Mouse (Mus musculus) CD4-positive, CD25-positive, alpha-beta regulatory T cell, adult 2 months (primary cell): ENCODE data around the gene Slc15a4.

Experiments used
- DNase-seq: peaks from one replicate; pipeline ENCODE4 v3.0.0-alpha.2; 2012; ENCODE audit warnings: low read depth, low spot score

Slc15a4 gene

DNA sequence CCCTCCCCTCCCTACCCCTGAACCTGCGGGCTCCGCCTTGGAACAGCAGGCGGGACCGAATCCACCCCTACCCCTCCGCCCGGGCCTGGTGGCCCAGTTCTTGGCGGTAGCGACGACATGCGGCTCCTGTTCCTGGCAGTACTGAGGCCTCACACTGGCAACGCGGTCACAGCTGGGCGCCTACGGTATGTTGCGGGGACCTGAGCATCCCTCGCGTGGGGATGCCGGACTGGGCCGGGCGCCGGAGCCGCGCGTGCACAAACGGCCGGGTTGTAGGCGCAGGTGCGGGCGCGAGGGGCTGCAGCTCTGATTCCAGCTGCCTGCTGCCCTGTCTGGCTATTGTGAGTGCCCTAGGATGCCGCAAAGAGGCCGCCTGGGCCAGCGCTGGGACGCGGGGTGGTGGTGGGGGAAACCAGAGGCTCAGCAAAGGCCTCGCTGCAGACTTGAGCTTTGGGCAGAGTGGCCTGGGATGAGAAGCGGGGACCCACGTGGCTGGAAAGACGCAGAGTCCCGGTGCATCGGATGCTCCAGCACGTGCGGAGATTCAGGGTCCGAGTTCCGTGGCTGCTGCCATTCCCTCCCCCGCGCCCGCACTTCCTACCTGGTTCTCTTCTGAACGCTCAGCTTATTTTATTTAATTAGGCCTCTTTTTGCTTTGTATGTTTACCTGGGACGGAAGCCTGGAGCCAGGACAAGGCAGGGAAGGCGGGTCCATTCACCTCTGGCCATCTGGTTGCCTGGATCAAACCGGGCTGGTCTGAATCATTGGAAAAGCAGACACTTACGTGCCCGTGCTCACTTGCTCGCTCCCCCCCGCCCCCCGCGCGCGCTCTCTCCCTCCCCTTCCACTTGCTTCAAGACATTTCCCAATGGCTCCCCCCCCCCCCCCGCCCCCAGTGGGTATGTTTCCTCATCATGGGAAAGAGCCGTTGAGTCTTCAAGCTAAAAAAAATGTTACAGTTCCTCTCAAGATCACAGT is at the start of gene Slc15a4, which contains the start of gene Glt1d1:
Gene Slc15a4, minus strand, starts transcription at position 731 of the 979 bp plus-strand sequence.
Gene Glt1d1, plus strand, starts transcription at position 96 of the 979 bp plus-strand sequence.
- DNase-seq, result no peak

GRCm38 (mm10) chr5:127678501-127678900 is 45.8 kb upstream of the Slc15a4 start:
- DNase-seq, result no peak

DNA sequence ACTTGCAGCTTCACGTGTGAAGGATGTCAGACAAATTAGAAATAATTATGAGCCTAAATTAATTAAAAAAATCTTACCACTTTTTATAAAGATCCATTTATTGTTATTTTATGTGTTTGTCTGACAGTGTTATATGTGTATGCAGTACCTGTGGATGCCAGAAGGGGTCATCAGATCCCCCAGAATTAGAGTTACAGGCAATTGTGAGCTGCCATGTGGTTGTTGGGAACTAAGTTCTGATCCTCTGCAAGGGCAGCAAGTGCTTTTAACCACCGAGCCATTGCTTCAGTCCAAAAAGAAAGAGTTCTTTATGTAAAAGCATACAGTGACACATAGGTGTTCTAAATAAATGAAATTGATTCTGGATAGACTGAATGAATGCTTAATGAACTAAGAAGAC is 44.9 kb upstream of the Slc15a4 start:
- no peak for DNase-seq

DNA sequence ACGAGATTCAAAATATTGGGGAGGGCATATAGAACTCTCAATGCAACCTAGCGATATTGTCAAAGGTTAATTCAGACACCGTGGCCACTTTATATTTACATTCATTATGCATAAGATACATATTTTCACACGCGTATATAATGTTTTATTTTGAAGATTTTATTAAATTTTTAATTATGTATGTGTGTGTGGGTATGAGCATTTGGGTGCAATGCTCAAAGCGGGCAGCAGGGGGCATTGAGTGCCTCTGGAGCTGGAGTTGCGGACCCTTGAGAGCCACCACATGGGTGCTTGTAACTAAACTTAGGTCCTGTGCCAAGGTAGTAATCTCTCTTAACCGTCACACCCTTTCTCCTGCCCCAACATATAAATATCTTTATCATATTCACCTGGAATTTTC is 41.2 kb upstream of the Slc15a4 start:
- no peak for DNase-seq

DNA sequence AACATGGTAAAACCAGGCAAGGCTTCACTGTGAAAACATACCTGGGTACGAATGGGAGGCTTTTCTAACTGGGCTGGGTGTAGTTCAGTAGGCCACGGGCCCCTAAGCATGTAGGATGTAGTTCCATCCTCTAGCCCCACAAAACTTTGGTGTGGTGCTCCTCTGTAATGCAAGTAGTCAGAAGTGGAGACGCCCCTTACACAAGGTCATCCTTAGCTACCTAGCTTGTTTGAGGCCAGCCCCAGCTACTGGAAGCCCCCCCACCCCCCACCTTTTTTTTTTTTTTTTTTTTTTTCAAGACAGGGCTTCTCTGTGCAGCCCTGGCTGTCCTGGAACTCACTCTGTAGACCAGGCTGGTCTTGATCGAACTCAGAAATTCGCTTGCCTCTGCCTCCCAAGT is 28.3 kb upstream of the Slc15a4 start:
- no peak for DNase-seq

- no peak for DNase-seq
Measured at GRCm38 (mm10) chr5:127660267-127660666, 27.6 kb upstream of the Slc15a4 start.

GRCm38 (mm10) chr5:127659312-127659711 is 26.6 kb upstream of the Slc15a4 start:
- DNase-seq, result no peak

DNA sequence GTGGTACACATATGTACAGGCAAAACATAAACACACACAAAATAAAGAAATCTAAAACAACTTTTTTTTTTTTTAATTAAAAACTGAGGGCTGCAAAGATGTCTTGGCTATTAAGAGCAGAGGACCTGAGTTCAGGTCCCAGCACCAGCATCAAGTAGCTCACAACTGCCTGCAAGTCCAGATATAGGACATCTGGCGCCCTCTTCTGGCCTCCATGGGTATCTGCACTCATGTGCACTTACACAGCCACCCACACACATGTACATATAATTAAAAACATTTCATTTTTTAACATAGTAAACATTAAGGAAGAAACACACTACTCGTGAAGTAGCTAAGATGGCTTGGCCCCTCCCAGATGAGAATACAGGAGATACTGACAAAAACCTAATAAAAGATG is 25.6 kb upstream of the Slc15a4 start:
- no peak for DNase-seq

GRCm38 (mm10) chr5:127649077-127649476 is 16.4 kb upstream of the Slc15a4 start:
- DNase-seq, result peak; percentile 5

- DNase-seq, result no peak
Measured at GRCm38 (mm10) chr5:127648046-127648445, 15.3 kb upstream of the Slc15a4 start.

DNA sequence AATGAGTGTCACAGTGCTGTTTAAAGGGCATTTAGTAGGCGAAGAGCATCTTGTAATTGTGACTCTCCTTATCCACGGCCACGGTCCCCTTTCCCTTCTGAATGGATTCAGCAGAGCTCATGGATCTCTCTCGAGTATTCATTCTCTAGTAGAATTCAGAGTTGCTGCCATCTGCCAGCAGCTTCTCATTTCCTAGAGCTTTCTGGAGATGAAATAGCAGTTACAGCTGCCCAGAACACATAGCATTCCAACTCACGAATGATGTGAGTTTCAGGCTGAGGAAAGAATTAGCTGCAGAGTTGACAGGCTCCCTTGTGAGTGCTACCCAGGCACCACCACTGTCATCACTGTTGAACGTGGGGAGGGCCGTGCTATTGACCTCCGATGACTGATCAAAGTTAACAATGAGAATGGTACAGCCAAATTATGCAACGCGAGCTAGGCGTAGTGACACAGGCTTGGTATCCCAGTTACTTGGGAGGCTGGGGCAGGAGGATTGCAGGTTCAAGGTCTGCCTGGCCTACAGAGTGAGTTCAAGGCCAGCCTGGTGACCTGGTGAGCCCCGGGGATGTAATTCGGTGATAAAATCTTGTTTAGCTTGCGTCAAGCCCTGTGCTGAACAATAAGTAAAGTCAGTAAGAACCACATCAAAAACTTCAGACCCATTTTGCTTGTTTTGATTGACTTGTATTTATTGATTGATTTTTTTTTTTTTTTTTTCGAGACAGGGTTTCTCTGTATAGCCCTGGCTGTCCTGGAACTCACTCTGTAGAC is 8.7 kb upstream of the Slc15a4 start:
- DNase-seq, result no peak

DNA sequence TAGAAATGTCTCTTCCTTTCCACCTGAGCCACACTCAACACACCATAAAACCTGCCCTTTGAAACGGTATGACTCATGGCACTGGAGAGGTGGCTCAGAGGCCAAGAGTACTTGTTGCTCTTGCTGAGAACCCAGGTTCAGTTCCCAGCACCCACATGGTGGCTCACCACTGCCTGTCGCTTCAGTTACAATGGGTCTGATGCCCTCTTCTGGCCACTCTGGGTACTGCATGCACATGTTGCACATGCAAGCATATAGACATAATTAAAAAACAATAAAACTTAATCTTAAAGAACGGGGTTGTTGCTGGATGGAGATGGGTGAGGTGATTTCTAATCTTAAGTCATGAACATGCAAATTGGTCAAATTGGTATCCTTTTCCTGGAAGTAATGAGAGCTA is 7.7 kb upstream of the Slc15a4 start:
- DNase-seq, result no peak

DNA sequence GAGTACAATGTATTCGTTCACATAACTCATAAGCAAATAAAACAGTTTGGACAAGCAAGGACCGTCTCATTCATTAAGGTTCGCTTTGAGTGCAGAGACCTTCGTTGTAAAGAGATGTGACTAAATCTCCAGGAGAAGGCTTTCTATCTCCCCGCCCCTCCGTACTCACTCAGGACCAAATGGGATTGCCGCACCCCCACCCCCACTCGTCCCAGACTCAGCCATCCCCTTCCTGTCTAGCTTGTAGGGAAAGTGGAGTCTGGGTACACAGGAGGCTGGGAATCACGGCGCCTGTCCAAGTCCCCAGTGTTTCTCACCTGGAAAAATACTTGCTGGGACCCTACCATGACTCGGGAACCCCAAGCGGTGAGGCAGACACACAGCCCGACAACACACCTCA is 6.9 kb upstream of the Slc15a4 start:
- DNase-seq, result no peak

GRCm38 (mm10) chr5:127639067-127639605 is 6.4 kb upstream of the Slc15a4 start:
- DNase-seq, result no peak

GRCm38 (mm10) chr5:127638177-127638576 is 5.5 kb upstream of the Slc15a4 start:
- DNase-seq, result no peak

DNA sequence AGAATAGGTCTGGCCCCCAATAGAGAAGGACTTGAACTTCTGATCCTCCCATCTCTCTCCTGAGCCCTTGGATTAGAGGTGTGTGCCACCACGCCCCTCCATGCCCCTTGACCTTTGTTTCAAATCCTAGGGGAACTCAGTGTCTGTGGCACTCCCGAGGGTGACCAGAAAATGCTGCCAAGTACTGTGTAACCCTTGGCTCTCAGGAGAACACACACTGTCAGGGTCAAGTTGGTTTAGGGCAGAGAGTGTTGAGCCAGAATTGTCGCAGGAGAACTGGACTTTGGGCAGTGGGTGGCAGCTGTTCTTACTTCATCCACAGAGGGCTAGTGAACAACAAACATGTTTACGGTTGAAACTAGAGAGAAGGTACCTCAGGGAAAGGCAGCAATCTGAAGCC is 4.9 kb upstream of the Slc15a4 start:
- no peak for DNase-seq

GRCm38 (mm10) chr5:127633666-127634065 is 969 bp upstream of the Slc15a4 start:
- no peak for DNase-seq

GRCm38 (mm10) chr5:127633188-127633587 is 491 bp upstream of the Slc15a4 start:
- DNase-seq, result no peak

DNA sequence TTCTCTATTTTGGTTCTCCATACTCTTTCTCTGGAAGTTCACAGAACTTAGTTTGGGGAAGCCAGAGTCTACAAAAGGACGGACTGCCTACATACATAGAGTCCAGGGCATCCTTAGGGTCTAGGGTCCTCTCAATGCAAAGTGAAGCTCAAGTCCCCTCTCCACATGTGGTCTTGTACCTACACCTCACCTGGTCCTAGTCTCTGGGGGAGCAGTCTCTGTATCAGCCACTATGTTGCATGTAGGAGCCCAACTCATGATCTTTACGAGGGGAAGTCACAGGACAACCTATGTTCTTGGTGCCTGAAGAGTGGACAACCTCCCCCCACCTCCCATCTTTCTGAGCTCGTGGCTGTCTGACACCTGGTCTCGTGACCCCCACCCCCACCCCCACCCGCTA is 1.0 kb downstream of the Slc15a4 start:
- DNase-seq, result no peak

DNA sequence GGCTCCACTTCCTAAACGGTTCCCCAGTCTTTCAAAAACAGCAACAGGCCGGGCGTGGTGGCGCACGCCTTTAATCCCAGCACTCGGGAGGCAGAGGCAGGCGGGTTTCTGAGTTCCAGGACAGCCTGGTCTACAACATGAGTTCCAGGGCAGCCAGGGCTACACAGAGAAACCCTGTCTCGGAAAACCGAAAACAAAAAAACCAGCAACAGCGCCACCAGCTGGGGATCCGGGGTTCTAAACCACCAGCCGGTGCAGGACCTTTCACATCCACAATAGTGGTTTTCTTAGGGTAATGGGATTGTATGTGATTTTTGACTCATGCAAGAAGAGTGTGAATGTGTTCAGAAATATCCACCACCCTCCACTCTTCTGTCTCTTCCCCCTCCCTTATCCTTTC is 5.5 kb downstream of the Slc15a4 start:
- DNase-seq, result no peak

DNA sequence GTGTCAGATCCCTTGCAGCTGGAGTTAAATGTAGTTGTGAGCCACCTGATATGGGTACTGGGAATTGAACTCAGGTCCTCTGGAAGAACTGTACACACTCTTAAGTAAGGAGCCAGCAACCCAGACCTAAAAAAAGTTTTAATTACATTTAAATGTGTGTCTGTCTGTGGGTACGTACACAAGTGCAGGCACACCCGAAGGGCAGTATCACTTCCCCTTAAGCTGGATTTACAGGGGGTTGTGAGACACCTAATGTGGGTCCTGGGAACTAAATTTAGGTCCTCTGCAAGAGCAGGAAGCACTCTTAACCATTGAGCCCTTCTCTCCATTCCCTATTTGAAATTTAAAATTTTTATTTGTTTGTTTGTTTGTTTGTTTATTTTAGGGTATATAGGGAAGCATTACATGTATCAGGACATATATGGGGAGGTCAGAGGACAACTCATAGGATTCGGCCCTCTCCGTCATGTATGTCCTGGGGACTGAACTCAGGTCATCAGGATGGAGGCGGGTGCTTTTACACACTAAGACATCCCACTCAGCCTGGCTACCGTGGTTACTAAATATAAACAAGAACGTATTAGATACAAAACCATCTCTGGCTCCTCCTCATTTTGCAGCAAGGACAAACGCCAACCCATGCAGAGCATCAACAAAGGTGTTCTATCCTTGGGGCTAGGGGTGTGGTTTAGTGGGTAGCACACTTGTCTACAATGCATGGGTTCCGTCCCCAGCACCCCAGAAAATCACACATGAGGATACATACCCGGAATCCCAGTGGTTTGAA is 8.1 kb downstream of the Slc15a4 start:
- DNase-seq, result no peak
